Mouse (Mus musculus) heart, adult 11 months (tissue): ENCODE measurements around the gene Fgf13.

Experiments
- DNase-seq: peaks from one replicate; pipeline ENCODE4 v3.0.0; 2022

The Fgf13 gene

GRCm38 (mm10) chrX:59567695-59568431 lies at the start of gene Fgf13:
TSS of gene Fgf13 (minus strand) at chrX:59568071.
- peak; percentile 89 for DNase-seq

- no peak for DNase-seq
Observed at GRCm38 (mm10) chrX:59606535-59606934, 38.7 kb upstream of the Fgf13 start.

- DNase-seq = peak; percentile 85
Observed at GRCm38 (mm10) chrX:59589050-59589449, 21.2 kb upstream of the Fgf13 start.

- no peak for DNase-seq
Observed at GRCm38 (mm10) chrX:59585508-59586186, 17.8 kb upstream of the Fgf13 start.

GRCm38 (mm10) chrX:59584034-59584433 lies 16.2 kb upstream of the Fgf13 start:
- DNase-seq = no peak

GRCm38 (mm10) chrX:59566826-59567694 lies 811 bp downstream of the Fgf13 start:
- DNase-seq = peak; percentile 74

GRCm38 (mm10) chrX:59566017-59566679 lies 1.7 kb downstream of the Fgf13 start:
- peak; percentile 78 for DNase-seq

GRCm38 (mm10) chrX:59547931-59548330 lies 19.9 kb downstream of the Fgf13 start:
- DNase-seq = no peak

- DNase-seq = no peak
Observed at GRCm38 (mm10) chrX:59508273-59508672, 59.6 kb downstream of the Fgf13 start.

- DNase-seq = no peak
Observed at GRCm38 (mm10) chrX:59493388-59493787, 74.5 kb downstream of the Fgf13 start.

- DNase-seq = no peak
Observed at GRCm38 (mm10) chrX:59485426-59485825, 82.4 kb downstream of the Fgf13 start.

- no peak for DNase-seq
Observed at GRCm38 (mm10) chrX:59402596-59403285, 165.1 kb downstream of the Fgf13 start.

GRCm38 (mm10) chrX:59290916-59291411 lies 276.9 kb downstream of the Fgf13 start:
- DNase-seq = no peak

- DNase-seq = no peak
Observed at GRCm38 (mm10) chrX:59251576-59251975, 316.3 kb downstream of the Fgf13 start.

GRCm38 (mm10) chrX:59243752-59244151 lies 324.1 kb downstream of the Fgf13 start:
- no peak for DNase-seq

GRCm38 (mm10) chrX:59243176-59243575 lies 324.7 kb downstream of the Fgf13 start:
- peak; percentile 77 for DNase-seq

GRCm38 (mm10) chrX:59241460-59241747 lies 326.5 kb downstream of the Fgf13 start:
- no peak for DNase-seq

GRCm38 (mm10) chrX:59240683-59241459 lies 327.0 kb downstream of the Fgf13 start:
- no peak for DNase-seq

GRCm38 (mm10) chrX:59220675-59221074 lies 347.2 kb downstream of the Fgf13 start:
- peak; percentile 93 for DNase-seq

- no peak for DNase-seq
Observed at GRCm38 (mm10) chrX:59201146-59201545, 366.7 kb downstream of the Fgf13 start.

- DNase-seq = no peak
Observed at GRCm38 (mm10) chrX:59194149-59194548, 373.7 kb downstream of the Fgf13 start.
